Mouse (Mus musculus) thymus, adult 2 months (tissue): ENCODE measurements around the gene Rufy4.

Experiments
- CTCF ChIP-seq: fragments of 200-500 bp; IDR thresholded peaks from 2 replicates; pipeline ENCODE4 v1.5.1; 2012; ENCODE audit warnings: mild to moderate bottlenecking, control low read depth, low read length, moderate library complexity, borderline replicate concordance; ENCODE audit not compliant: control insufficient read depth, poor library complexity, insufficient read depth; ENCODE audit errors: extremely low read depth
- POLR2A ChIP-seq: fragments of 200-500 bp; IDR thresholded peaks from 2 replicates; pipeline ENCODE4 v1.6.1; 2012; ENCODE audit warnings: mild to moderate bottlenecking, low read length, control low read depth, moderate library complexity; ENCODE audit not compliant: control insufficient read depth, poor library complexity, insufficient read depth; ENCODE audit errors: extremely low read depth

DNA sequence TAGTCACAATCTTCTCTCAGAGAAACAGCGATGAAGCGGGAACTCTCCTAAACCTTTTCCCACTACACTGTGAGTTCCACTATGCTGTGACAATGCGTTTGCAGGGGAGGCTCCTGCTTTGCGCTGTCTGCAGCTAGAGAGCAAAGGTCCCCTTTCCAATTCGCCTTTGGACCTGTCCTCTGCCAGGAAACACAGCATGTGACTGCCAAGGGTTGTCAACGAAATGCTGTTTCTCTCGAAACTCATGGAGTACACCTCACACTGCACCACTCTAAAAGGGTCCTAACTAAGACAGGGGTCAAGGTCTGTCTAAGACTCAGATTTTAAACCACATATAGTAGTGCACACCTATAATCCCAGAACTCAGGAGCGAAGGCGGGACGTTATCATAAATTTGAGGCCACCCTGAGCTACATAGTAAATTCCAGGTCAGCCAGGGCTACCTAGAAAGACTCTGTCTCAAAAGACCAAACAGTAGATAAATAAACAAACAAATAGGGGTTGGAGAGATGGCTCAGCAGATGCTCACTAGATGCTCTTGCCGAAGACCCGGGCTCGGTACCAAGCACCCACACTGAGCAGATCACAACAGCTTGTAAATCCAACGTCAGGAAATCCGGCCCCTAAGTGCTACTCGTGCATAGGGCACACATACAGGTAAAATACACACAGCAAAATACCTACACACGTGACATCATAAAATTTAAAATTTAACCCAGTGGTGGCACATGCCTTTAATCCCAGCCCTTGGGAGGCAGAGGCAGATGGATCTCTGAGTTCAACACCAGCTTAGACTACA is 71.5 kb downstream of the Rufy4 start:
- TF ChIP-seq CTCF (no peak), POLR2A (no peak)
